Mouse (Mus musculus): ENCODE results near the gene Polrmt.

Gene Polrmt

GRCm38 (mm10) chr10:79688720-79689119 is 57.7 kb downstream of the Polrmt start, which contains the start of gene Gzmm:
TSS of gene Gzmm (plus strand) at chr10:79689020.
- no peak for DNase-seq (ENCODE audit: low spot score in 2 of 2)

DNA sequence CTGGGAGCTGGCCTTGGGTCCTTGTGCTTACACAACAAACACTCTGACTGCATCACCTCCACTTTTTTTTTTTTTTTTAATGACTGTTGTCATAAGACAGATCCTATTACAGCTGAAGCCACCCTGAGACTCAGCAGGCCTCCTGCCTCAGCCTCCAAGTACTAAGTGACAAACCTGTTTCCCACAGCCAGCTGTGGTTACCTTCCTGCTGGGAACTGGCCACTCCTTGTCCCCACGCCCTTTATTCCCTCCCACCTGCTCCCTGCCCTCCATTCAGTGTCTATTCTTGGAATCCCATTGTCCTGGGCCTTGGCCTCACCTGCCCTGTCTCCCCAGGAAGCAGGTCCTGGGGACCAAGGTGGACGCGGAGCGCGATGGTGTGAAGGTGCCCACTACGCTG is 58.9 kb downstream of the Polrmt start:
- DNase-seq (ENCODE audit: low spot score in 2 of 2) = no peak

GRCm38 (mm10) chr10:79686691-79687090 is 59.7 kb downstream of the Polrmt start:
- no peak for DNase-seq (ENCODE audit: low spot score in 2 of 2)

DNA sequence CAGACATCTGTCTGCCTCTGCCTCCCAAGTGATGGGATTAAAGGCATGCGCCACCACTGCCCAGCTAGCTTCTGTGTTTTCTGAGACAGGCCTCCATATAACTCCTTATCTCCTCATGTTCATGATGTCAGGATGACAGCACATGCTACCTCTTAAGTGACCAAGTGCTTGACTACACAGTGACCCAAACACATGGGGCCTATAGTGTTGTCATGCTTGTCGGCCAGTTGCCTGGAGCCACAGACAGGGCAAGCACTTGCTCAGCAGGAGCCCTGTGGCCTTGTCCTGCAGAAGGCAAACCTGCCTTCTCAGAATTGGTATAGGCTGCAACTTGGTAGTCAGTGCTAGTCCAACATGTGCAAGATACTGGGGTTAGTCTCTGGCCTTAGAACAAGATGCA is 60.2 kb downstream of the Polrmt start:
- DNase-seq (ENCODE audit: low spot score in 2 of 2) = no peak

Measured in frontal cortex, postnatal 36 days (tissue).